Mouse (Mus musculus) intestine, postnatal 0 days (tissue): ENCODE results near the gene Atf7ip. TPM values are rescaled to one million over a fixed set of nuclear protein-coding genes. Genes with fewer than 3 reads are reported as not detected.

ENCODE experiments used
- ATAC-seq: fragments of 200-750 bp; cut with Nextera tagmentation; 2 replicates; pipeline ENCODE4 v1.8.0; 2017; ENCODE audit warnings: mild to moderate bottlenecking, moderate TSS enrichment, moderate library complexity
- H3K27ac ChIP-seq: fragments of 300-500 bp; sonication (generic); 2 replicates; pipeline ENCODE4 v1.5.1; 2014; ENCODE audit warnings: mild to moderate bottlenecking, low read depth, low read length, moderate library complexity
- H3K27me3 ChIP-seq: fragments of 300-500 bp; sonication (generic); replicated peaks from 2 replicates; pipeline ENCODE4 v1.6.1; 2014; ENCODE audit warnings: low read length, mixed read lengths; ENCODE audit not compliant: control insufficient read depth, insufficient read depth
- H3K36me3 ChIP-seq: fragments of 300-500 bp; sonication (generic); 2 replicates; pipeline ENCODE4 v1.6.1; 2014; ENCODE audit warnings: mild to moderate bottlenecking, moderate library complexity; ENCODE audit not compliant: control insufficient read depth, insufficient read depth
- H3K4me1 ChIP-seq: fragments of 300-500 bp; sonication (generic); replicated peaks from 2 replicates; pipeline ENCODE4 v1.6.1; 2014; ENCODE audit warnings: antibody characterized with exemption, low read length, mixed read lengths; ENCODE audit not compliant: control insufficient read depth, insufficient read depth
- H3K4me2 ChIP-seq: fragments of 300-500 bp; sonication (generic); replicated peaks from 2 replicates; pipeline ENCODE4 v1.6.1; 2014; ENCODE audit warnings: low read depth, mild to moderate bottlenecking, moderate library complexity
- H3K4me3 ChIP-seq: fragments of 300-500 bp; sonication (generic); 2 replicates; pipeline ENCODE4 v1.5.1; 2014; ENCODE audit warnings: low read depth, low read length
- H3K9ac ChIP-seq: fragments of 300-500 bp; sonication (generic); 2 replicates; pipeline ENCODE4 v1.6.1; 2014; ENCODE audit warnings: mild to moderate bottlenecking, low read depth, low read length
- H3K9me3 ChIP-seq: fragments of 300-500 bp; sonication (generic); 2 replicates; pipeline ENCODE4 v1.6.1; 2016; ENCODE audit warnings: mixed run types; ENCODE audit not compliant: control insufficient read depth
- CTCF ChIP-seq: sonication (generic); IDR thresholded peaks from 2 replicates; pipeline ENCODE4 v1.5.1; 2016; ENCODE audit warnings: low read depth, mild to moderate bottlenecking, control low read depth, antibody characterized with exemption, moderate library complexity
- WGBS: fragments of 180-500 bp; shearing (Covaris S2); extraction: QIAGEN DNeasy Blood & Tissue Kit; methylation state at CpG from one replicate; pipeline ENCODE4 v1.1.7; 2014; 5-methylcytosine and 5-hydroxymethylcytosine counted together
- polyA plus RNA-seq: library from polyadenylated mRNA; unstranded; fragments of >200 nt; fragmentation: Nextera tagmentation; extraction: Ambion mirVana; gene quantifications from 2 replicates; pipeline ENCODE4 v1.2.1, GENCODE M21; 2015

The Atf7ip gene
- polyA plus RNA-seq, 1 experiment from 2014 or later, result 8.6 TPM

DNA sequence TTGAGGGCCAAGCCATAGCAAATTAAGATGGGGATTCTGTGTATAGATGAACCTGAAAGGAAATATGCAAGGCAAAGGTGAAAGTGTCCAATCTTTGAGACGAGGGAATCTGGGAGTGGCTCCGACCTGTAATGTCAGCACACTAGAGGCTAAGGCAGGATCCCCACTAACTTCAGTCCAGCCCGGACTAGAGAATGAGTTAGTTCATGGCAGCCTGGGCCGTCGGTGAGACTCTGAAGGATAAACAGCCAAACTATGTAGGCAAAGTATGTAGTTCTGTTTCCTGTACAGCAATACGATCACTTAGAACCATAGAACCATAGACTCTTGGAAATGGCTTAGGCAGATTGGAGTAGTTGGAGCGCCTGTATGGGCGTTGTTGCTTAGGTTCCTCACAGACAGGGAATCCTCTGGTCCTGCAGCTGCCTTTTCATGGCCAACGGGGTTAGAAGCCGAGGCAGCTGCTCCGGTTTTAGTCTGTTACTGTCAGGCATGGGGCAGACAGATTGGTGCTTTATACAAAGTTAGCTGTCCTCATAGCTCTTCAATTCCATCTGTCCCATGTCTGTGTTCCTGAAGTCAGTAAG is 39.4 kb downstream of the Atf7ip start:
- Histone ChIP-seq H3K9me3 (no peaks in the 10 kb centered on the region), H3K36me3 (no peaks in the 10 kb centered on the region), H3K27ac (no peak overlapping the region), H3K27me3 (no peaks in the 10 kb centered on the region), H3K4me1 (0 out of 2 replicates have a peak, but pooled peaks cover 8% of the 10 kb centered on the region), H3K9ac (no peak overlapping the region), H3K4me3 (no peak overlapping the region), H3K4me2 (no peak overlapping the region)
- no peak for TF ChIP-seq CTCF
- 73% methylated on average over 11 of the region's 11 CpGs for WGBS
- ATAC-seq, result no peak

DNA sequence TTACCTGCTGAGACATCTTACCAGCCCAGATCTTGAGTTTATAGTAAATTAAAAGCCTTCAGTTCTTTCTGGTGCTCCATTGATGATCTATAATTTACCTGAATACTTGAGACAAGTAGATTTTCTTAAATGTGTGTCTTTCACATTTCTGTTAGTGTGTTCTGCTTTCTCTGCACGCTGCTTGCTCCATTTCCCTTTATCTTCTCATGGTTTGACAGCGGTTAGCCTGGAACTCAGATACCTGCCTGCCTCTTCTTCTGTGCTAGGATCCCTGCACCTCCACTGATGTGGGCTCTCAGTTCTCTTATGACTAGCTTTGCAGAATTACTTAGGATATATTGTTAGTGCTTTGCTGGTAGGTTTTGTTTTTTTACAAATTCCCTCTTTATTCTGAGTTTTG is 40.3 kb downstream of the Atf7ip start:
- Histone ChIP-seq H3K9ac (no peak overlapping the region), H3K4me2 (no peak overlapping the region), H3K9me3 (no peaks in the 10 kb centered on the region), H3K27me3 (no peaks in the 10 kb centered on the region), H3K27ac (no peak overlapping the region), H3K36me3 (no peaks in the 10 kb centered on the region), H3K4me1 (0 out of 2 replicates have a peak, but pooled peaks cover 8% of the 10 kb centered on the region), H3K4me3 (no peak overlapping the region)
- no peak for TF ChIP-seq CTCF
- 88% methylated on average over 2 of the region's 2 CpGs for WGBS
- no peak for ATAC-seq

GRCm38 (mm10) chr6:136546987-136547386 is 41.0 kb downstream of the Atf7ip start:
- Histone ChIP-seq H3K4me3 (no peak overlapping the region), H3K27ac (no peak overlapping the region), H3K27me3 (no peaks in the 10 kb centered on the region), H3K4me1 (0 out of 2 replicates have a peak, but pooled peaks cover 8% of the 10 kb centered on the region), H3K36me3 (no peaks in the 10 kb centered on the region), H3K9ac (no peak overlapping the region), H3K4me2 (no peak overlapping the region), H3K9me3 (no peaks in the 10 kb centered on the region)
- TF ChIP-seq CTCF, result no peak
- WGBS, result 54% methylated on average over 7 of the region's 7 CpGs
- ATAC-seq, result no peak

DNA sequence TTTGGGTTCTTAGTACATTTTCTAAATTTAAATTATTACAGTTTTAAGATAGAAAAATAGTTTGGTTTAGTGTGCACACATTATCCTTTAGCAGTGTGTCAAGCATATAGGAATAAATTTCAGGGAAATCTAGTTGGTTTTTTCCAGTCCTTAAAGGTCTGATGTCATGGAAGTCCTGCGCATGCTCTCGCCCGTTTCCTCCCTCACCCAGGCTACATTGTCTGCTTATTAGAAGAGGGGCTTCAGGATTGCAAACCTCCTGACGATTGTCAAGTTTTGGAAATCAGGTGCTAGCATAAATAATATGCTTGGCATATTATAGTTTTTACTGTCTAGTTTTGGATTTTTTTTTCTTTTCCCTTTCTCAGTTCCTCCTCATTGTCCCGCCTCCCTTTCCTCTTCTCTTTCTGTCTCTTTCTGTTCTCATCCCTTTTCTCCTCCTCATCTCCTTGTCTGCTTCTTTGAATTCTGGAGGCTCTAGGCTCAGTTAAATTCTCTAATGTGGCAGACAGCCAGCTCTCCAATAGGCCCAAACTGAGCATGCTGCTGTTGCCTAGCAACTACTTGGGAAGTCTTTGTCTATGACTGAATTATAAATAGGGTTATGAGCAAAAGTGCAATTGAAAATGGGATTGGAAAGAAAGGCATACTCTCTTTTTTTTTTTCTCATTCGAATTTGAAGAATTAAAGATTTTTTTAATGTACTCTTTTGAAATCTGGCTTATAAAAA is 42.2 kb downstream of the Atf7ip start:
- H3K9ac ChIP-seq, result no peak overlapping the region
- no peaks in the 10 kb centered on the region for H3K36me3 ChIP-seq
- 0 out of 2 replicates have a peak, but pooled peaks have one; percentile 47 for ATAC-seq
- H3K4me1 ChIP-seq, result 0 out of 2 replicates have a peak, but pooled peaks cover 8% of the 10 kb centered on the region
- H3K4me2 ChIP-seq, result no peak overlapping the region
- H3K9me3 ChIP-seq, result no peaks in the 10 kb centered on the region
- H3K27me3 ChIP-seq, result no peaks in the 10 kb centered on the region
- no peak for TF ChIP-seq CTCF
- 67% methylated on average over 6 of the region's 6 CpGs for WGBS
- H3K4me3 ChIP-seq, result no peak overlapping the region
- no peak overlapping the region for H3K27ac ChIP-seq

DNA sequence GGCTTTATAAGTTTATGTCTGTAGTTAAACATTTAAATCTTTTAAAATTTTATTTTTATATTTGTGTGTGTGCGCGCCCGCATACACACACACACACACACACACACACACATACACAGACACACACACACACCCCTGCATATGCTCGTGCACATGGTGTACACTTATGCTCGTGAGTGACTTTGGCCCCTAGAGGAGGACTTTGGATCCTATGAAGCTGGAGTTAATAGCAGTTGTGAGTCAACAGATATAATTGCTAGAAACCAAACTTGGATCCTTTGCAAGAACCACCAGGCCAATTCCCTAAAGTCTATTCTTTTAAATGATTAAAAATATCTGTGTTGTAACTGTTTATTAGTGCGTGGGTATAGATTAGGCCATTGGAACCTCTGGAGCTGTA is 42.8 kb downstream of the Atf7ip start:
- Histone ChIP-seq H3K27ac (no peak overlapping the region), H3K36me3 (no peaks in the 10 kb centered on the region), H3K9me3 (no peaks in the 10 kb centered on the region), H3K4me2 (no peak overlapping the region; the same call in 1 of the 2 replicates), H3K9ac (no peak overlapping the region), H3K4me3 (no peak overlapping the region), H3K4me1 (0 out of 2 replicates have a peak, but pooled peaks cover 8% of the 10 kb centered on the region), H3K27me3 (no peaks in the 10 kb centered on the region)
- TF ChIP-seq CTCF, result peak; percentile 24
- WGBS, result 59% methylated on average over 6 of the region's 6 CpGs
- peak; percentile 90 for ATAC-seq

GRCm38 (mm10) chr6:136549606-136550005 is 43.6 kb downstream of the Atf7ip start:
- 70% methylated on average over 3 of the region's 3 CpGs for WGBS
- TF ChIP-seq CTCF, result no peak
- no peak for ATAC-seq
- Histone ChIP-seq H3K4me1 (0 out of 2 replicates have a peak, but pooled peaks cover 8% of the 10 kb centered on the region), H3K27me3 (no peaks in the 10 kb centered on the region), H3K36me3 (no peaks in the 10 kb centered on the region), H3K9ac (no peak overlapping the region), H3K4me2 (no peak overlapping the region), H3K27ac (no peak overlapping the region), H3K9me3 (no peaks in the 10 kb centered on the region), H3K4me3 (no peak overlapping the region)
